Mouse (Mus musculus) kidney, embryonic 15.5 days (tissue): ENCODE measurements around the gene Suclg1. TPM values are rescaled to one million over a fixed set of nuclear protein-coding genes. Genes with fewer than 3 reads are reported as not detected.

Experiments
- ATAC-seq: fragments of 200-750 bp; cut with Nextera tagmentation; replicated peaks from 2 replicates; pipeline ENCODE4 v1.8.0; 2017; ENCODE audit warnings: moderate TSS enrichment; ENCODE audit not compliant: low FRiP score
- H3K27ac ChIP-seq: fragments of 300-500 bp; sonication (generic); 2 replicates; pipeline ENCODE4 v1.5.1; 2015; ENCODE audit warnings: mild to moderate bottlenecking, inconsistent platforms
- H3K27me3 ChIP-seq: fragments of 300-500 bp; sonication (generic); 2 replicates; pipeline ENCODE4 v1.6.1; 2015; ENCODE audit warnings: inconsistent platforms
- H3K36me3 ChIP-seq: fragments of 300-500 bp; sonication (generic); 2 replicates; pipeline ENCODE4 v1.6.1; 2015; ENCODE audit warnings: inconsistent platforms
- H3K4me1 ChIP-seq: fragments of 300-500 bp; sonication (generic); 2 replicates; pipeline ENCODE4 v1.6.1; 2015; ENCODE audit warnings: inconsistent platforms
- H3K4me2 ChIP-seq: fragments of 300-500 bp; sonication (generic); 2 replicates; pipeline ENCODE4 v1.6.1; 2015; ENCODE audit warnings: moderate library complexity, mild to moderate bottlenecking, inconsistent platforms
- H3K4me3 ChIP-seq: fragments of 300-500 bp; sonication (generic); replicated peaks from 2 replicates; pipeline ENCODE4 v1.5.1; 2015; ENCODE audit warnings: mild to moderate bottlenecking, inconsistent platforms
- H3K9ac ChIP-seq: fragments of 300-500 bp; sonication (generic); 2 replicates; pipeline ENCODE4 v1.6.1; 2015; ENCODE audit warnings: mild to moderate bottlenecking, inconsistent platforms
- H3K9me3 ChIP-seq: fragments of 300-500 bp; sonication (generic); replicated peaks from 2 replicates; pipeline ENCODE4 v1.6.1; 2016; ENCODE audit warnings: inconsistent platforms
- WGBS: fragments of 180-500 bp; shearing (Covaris S2); methylation state at CpG from one replicate; pipeline ENCODE4 v1.1.7; 2015; ENCODE audit warnings: mixed read lengths; 5-methylcytosine and 5-hydroxymethylcytosine counted together
- polyA plus RNA-seq: library from polyadenylated mRNA; unstranded; fragments of >200 nt; fragmentation: Nextera tagmentation; extraction: Ambion mirVana; gene quantifications from 2 replicates; pipeline ENCODE4 v1.2.1, GENCODE M21; 2015

The Suclg1 gene
- polyA plus RNA-seq = 202 and 210 TPM in 2 replicates

- Histone ChIP-seq H3K9ac (peak within 1 kb of the TSS; percentile 95), H3K36me3 (peaks cover 9% of the 10 kb centered on the region; the same call in 1 of the 2 replicates), H3K4me3 (peak within 1 kb of the TSS; percentile 99), H3K27ac (peak within 1 kb of the TSS; percentile 84), H3K4me1 (peaks cover 12% of the 10 kb centered on the region), H3K4me2 (peak within 1 kb of the TSS; percentile 77), H3K9me3 (no peaks in the 10 kb centered on the region), H3K27me3 (no peaks in the 10 kb centered on the region)
- under 1% methylated on average over 58 of the region's 58 CpGs for WGBS
- ATAC-seq = peak; percentile 97
Measured at GRCm38 (mm10) chr6:73248237-73249048, at the start of gene Suclg1. Gene Suclg1 (plus strand): TSS chr6:73248382.

GRCm38 (mm10) chr6:73203724-73204123 lies 44.5 kb upstream of the Suclg1 start:
- Histone ChIP-seq H3K4me1 (no peaks in the 10 kb centered on the region), H3K27ac (no peak overlapping the region), H3K9me3 (no peaks in the 10 kb centered on the region), H3K9ac (no peak overlapping the region), H3K4me2 (no peak overlapping the region), H3K36me3 (no peaks in the 10 kb centered on the region), H3K4me3 (no peak overlapping the region), H3K27me3 (no peaks in the 10 kb centered on the region)
- ATAC-seq = no peak
- 74% methylated on average over 2 of the region's 2 CpGs for WGBS

- H3K9ac ChIP-seq = no peak overlapping the region
- 79% methylated on average over 4 of the region's 4 CpGs for WGBS
- no peaks in the 10 kb centered on the region for H3K9me3 ChIP-seq
- ATAC-seq = no peak
- no peaks in the 10 kb centered on the region for H3K36me3 ChIP-seq
- no peak overlapping the region for H3K27ac ChIP-seq
- no peaks in the 10 kb centered on the region for H3K27me3 ChIP-seq
- H3K4me2 ChIP-seq = no peak overlapping the region
- H3K4me3 ChIP-seq = no peak overlapping the region
- H3K4me1 ChIP-seq = no peaks in the 10 kb centered on the region
Measured at GRCm38 (mm10) chr6:73204937-73205336, 43.2 kb upstream of the Suclg1 start.

GRCm38 (mm10) chr6:73209598-73209997 lies 38.6 kb upstream of the Suclg1 start:
- H3K9ac ChIP-seq = no peak overlapping the region
- no peaks in the 10 kb centered on the region for H3K9me3 ChIP-seq
- no peak overlapping the region for H3K27ac ChIP-seq
- no peaks in the 10 kb centered on the region for H3K27me3 ChIP-seq
- WGBS = 89% methylated on average over 6 of the region's 6 CpGs
- H3K36me3 ChIP-seq = no peaks in the 10 kb centered on the region
- ATAC-seq = no peak
- no peak overlapping the region for H3K4me2 ChIP-seq
- H3K4me3 ChIP-seq = no peak overlapping the region
- no peaks in the 10 kb centered on the region for H3K4me1 ChIP-seq

GRCm38 (mm10) chr6:73210445-73210972 lies 37.7 kb upstream of the Suclg1 start:
- H3K9me3 ChIP-seq = no peaks in the 10 kb centered on the region
- H3K4me3 ChIP-seq = no peak overlapping the region
- H3K9ac ChIP-seq = no peak overlapping the region
- H3K4me1 ChIP-seq = no peaks in the 10 kb centered on the region
- no peak for ATAC-seq
- H3K4me2 ChIP-seq = no peak overlapping the region
- H3K36me3 ChIP-seq = no peaks in the 10 kb centered on the region
- no peak overlapping the region for H3K27ac ChIP-seq
- no peaks in the 10 kb centered on the region for H3K27me3 ChIP-seq
- 90% methylated on average over 4 of the region's 4 CpGs for WGBS

GRCm38 (mm10) chr6:73211036-73211435 lies 37.1 kb upstream of the Suclg1 start:
- 90% methylated on average over 3 of the region's 3 CpGs for WGBS
- ATAC-seq = no peak
- no peaks in the 10 kb centered on the region for H3K4me1 ChIP-seq

GRCm38 (mm10) chr6:73211602-73212001 lies 36.6 kb upstream of the Suclg1 start:
- no peak overlapping the region for H3K4me3 ChIP-seq
- H3K36me3 ChIP-seq = no peaks in the 10 kb centered on the region
- no peak overlapping the region for H3K9ac ChIP-seq
- no peak overlapping the region for H3K27ac ChIP-seq
- no peak overlapping the region for H3K4me2 ChIP-seq
- ATAC-seq = no peak
- no peaks in the 10 kb centered on the region for H3K9me3 ChIP-seq
- no peaks in the 10 kb centered on the region for H3K27me3 ChIP-seq
- H3K4me1 ChIP-seq = no peaks in the 10 kb centered on the region

More at GRCm38 (mm10) chr6:73211036-73211435, 37.1 kb upstream of the Suclg1 start:
- no peaks in the 10 kb centered on the region for H3K36me3 ChIP-seq
- H3K9ac ChIP-seq = no peak overlapping the region
- H3K4me2 ChIP-seq = no peak overlapping the region
- no peaks in the 10 kb centered on the region for H3K9me3 ChIP-seq
- no peak overlapping the region for H3K27ac ChIP-seq
- no peak overlapping the region for H3K4me3 ChIP-seq
- H3K27me3 ChIP-seq = no peaks in the 10 kb centered on the region

- Histone ChIP-seq H3K4me1 (peaks cover 10% of the 10 kb centered on the region), H3K27ac (peak within 1 kb of the TSS; percentile 90), H3K9me3 (no peaks in the 10 kb centered on the region), H3K9ac (peak within 1 kb of the TSS; percentile 27; the same call in 1 of the 2 replicates), H3K36me3 (no peaks in the 10 kb centered on the region), H3K27me3 (no peaks in the 10 kb centered on the region), H3K4me2 (peak within 1 kb of the TSS; percentile 76), H3K4me3 (peak within 1 kb of the TSS; percentile 42)
- WGBS = 33% methylated on average over 25 of the region's 25 CpGs
- peak; percentile 98 for ATAC-seq
Measured at GRCm38 (mm10) chr6:73221189-73221957, 26.8 kb upstream of the Suclg1 start, which contains the start of gene Dnah6. Gene Dnah6 (minus strand): TSS chr6:73221651.

- H3K9ac ChIP-seq = peak overlapping the region; percentile 27; the same call in 1 of the 2 replicates
Measured at GRCm38 (mm10) chr6:73221958-73222735, 26.0 kb upstream of the Suclg1 start.

GRCm38 (mm10) chr6:73222841-73223526 lies 25.2 kb upstream of the Suclg1 start:
- peak overlapping the region; percentile 82 for H3K27ac ChIP-seq
- peak overlapping the region; percentile 50 for H3K4me2 ChIP-seq
- H3K4me1 ChIP-seq = peaks cover 10% of the 10 kb centered on the region
- H3K9me3 ChIP-seq = no peaks in the 10 kb centered on the region
- H3K27me3 ChIP-seq = no peaks in the 10 kb centered on the region
- peak; percentile 76 for ATAC-seq
- H3K9ac ChIP-seq = no peak overlapping the region
- peak overlapping the region; percentile 24 for H3K4me3 ChIP-seq
- H3K36me3 ChIP-seq = no peaks in the 10 kb centered on the region
- WGBS = 4% methylated on average over 9 of the region's 10 CpGs

More at GRCm38 (mm10) chr6:73221958-73222735, 26.0 kb upstream of the Suclg1 start:
- Histone ChIP-seq H3K9me3 (no peaks in the 10 kb centered on the region), H3K4me2 (peak overlapping the region; percentile 76), H3K27me3 (no peaks in the 10 kb centered on the region), H3K4me1 (peaks cover 10% of the 10 kb centered on the region), H3K4me3 (peak overlapping the region; percentile 42), H3K27ac (peak overlapping the region; percentile 90), H3K36me3 (no peaks in the 10 kb centered on the region)
- WGBS = 22% methylated on average over 23 of the region's 23 CpGs
- ATAC-seq = peak; percentile 61
